Mouse (Mus musculus) G1E (cell line): ENCODE data around the gene Rpap2. TPM values are rescaled to one million over a fixed set of nuclear protein-coding genes. Genes with fewer than 3 reads are reported as not detected.

Experiments
- ATAC-seq: 2 replicates; pipeline ENCODE4 v1.8.0; 2016; ENCODE audit warnings: mild to moderate bottlenecking; ENCODE audit not compliant: insufficient number of reproducible peaks, poor library complexity, low FRiP score, severe bottlenecking; ENCODE audit errors: extremely low read depth
- DNase-seq: peaks from one replicate; pipeline ENCODE4 v3.0.0; 2012; ENCODE audit warnings: low spot score
- H3K27me3 ChIP-seq: 2 replicates; pipeline ENCODE4 v1.6.1; 2012; ENCODE audit warnings: mild to moderate bottlenecking, low read length, inconsistent platforms; ENCODE audit not compliant: insufficient read depth
- H3K36me3 ChIP-seq: replicated peaks from 2 replicates; pipeline ENCODE3; 2012; ENCODE audit warnings: mild to moderate bottlenecking, inconsistent platforms
- H3K4me1 ChIP-seq: 2 replicates; pipeline ENCODE4 v1.6.1; 2012; ENCODE audit warnings: low read depth, low read length, inconsistent platforms, mixed read lengths; ENCODE audit not compliant: insufficient read depth
- H3K4me3 ChIP-seq: 2 replicates; pipeline ENCODE4 v1.5.1; 2012; ENCODE audit warnings: low read depth, mild to moderate bottlenecking, inconsistent platforms, low read length, moderate library complexity, mixed read lengths
- H3K9me3 ChIP-seq: replicated peaks from 2 replicates; pipeline ENCODE4 v1.6.1; 2012; ENCODE audit warnings: inconsistent platforms
- CTCF ChIP-seq: IDR thresholded peaks from 2 replicates; pipeline ENCODE4 v1.5.1; 2012; ENCODE audit warnings: low read depth, low read length, inconsistent platforms, mixed read lengths
- GATA1 ChIP-seq: IDR thresholded peaks from 2 replicates; pipeline ENCODE4 v1.6.1; 2012; ENCODE audit warnings: borderline replicate concordance, low read length, inconsistent platforms, mixed read lengths
- GATA2 ChIP-seq: IDR thresholded peaks from 2 replicates; pipeline ENCODE4 v1.6.1; 2012; ENCODE audit warnings: low read depth, low read length, inconsistent platforms, borderline replicate concordance
- POLR2AphosphoS5 ChIP-seq: IDR thresholded peaks from 2 replicates; pipeline ENCODE4 v1.6.1; 2012; ENCODE audit warnings: low read depth, low read length, inconsistent platforms; ENCODE audit not compliant: insufficient replicate concordance
- TAL1 ChIP-seq: conservative IDR thresholded peaks from 2 replicates; pipeline ENCODE4 v1.6.1; 2012; ENCODE audit warnings: low read depth, low read length, inconsistent platforms, mixed read lengths
- polyA plus RNA-seq: library from polyadenylated mRNA; stranded (reverse); fragments of >175 nt; gene quantifications from 2 replicates; pipeline ENCODE4 v1.2.3, GENCODE M21; 2012
- total RNA-seq, 2 experiments: library from RNA; stranded (forward) in 1 of 2; stranded (reverse) in 1 of 2; fragments of 200-1000 nt in 1 of 2; fragments of >200 nt in 1 of 2; fragmentation: Nextera tagmentation in 1 of 2; gene quantifications; 2 replicates each; pipeline ENCODE4 v1.2.3; 2014 to 2017

The Rpap2 gene
- total RNA-seq (2014; fragmentation: Nextera tagmentation) (29.0 and 42.8 TPM in 2 replicates), total RNA-seq (2017) (29.6 and 35.0 TPM in 2 replicates), polyA plus RNA-seq (1.3 and 4.5 TPM in 2 replicates)

DNA sequence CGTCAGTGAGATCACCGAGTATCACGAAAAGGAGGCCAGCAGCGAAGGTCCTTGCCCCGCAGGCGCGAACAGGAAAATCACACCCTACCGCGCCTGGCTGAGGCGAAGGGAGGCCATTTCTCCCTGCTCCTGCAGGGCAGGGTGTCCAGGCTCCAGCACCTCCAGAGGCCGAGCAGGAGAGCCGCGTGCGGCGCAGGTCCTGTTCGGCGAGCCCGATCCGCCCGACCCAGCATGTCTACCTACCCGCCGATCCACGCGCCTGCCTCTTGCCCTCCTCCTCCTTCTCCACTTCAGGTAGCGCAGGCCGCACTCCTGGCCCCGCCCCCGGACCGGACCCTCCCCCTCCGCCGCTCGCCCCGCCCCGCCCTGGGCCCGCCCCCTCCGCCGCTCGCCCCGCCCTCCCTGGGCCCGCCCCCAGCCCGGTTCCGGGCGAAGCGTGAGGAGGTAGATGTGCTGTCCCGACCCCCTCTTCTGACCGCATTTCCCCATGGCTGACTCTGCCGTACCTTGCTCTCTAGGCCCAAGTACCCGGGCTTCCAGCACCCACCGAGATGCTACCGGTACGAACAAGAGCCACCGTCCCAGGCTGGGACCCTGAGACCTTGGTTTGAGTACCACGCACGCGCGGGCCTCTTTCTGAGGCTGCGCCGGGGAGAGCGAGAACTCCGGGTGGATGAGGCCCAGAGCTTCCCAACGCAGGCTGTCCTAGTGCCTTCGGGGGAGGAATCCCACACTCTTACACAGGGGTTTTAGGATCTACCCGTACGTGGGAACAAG lies at the start of gene Rpap2, which contains the start of gene Glmn:
Gene Rpap2, plus strand, starts transcription at position 73 of the 777 bp plus-strand sequence.
Gene Glmn, minus strand, starts transcription at position 588 of the 777 bp plus-strand sequence.
- no peak for TF ChIP-seq GATA2
- no peak for TF ChIP-seq TAL1
- TF ChIP-seq CTCF = no peak
- TF ChIP-seq GATA1 = no peak
- no peak for TF ChIP-seq POLR2AphosphoS5
- H3K4me3 ChIP-seq = peak within 1 kb of the TSS; percentile 91

DNA sequence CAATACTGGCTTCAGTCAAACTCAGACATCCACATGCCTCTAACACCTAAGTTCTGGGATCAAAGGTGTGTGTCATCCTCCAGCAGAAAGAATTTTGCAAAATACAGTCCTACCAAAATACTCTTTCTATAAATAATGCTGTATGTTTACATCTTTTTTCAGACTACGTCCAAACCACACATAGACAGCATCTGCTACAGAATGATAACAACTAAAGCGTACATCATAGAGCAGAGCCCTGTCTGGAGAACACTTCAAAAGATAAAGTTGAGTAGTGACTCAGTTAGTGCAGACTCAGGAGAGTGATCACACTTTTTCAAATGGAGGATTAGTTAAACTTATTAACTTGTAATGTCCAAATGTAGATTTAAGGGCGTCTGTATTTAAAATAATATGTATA lies 49.2 kb upstream of the Rpap2 start:
- H3K36me3 ChIP-seq = peaks cover 17% of the 10 kb centered on the region
- H3K4me1 ChIP-seq = peaks cover 5% of the 10 kb centered on the region; the same call in 1 of the 2 replicates
- DNase-seq = no peak
- H3K9me3 ChIP-seq = no peaks in the 10 kb centered on the region
- no peak for ATAC-seq
- no peak overlapping the region for H3K4me3 ChIP-seq
- TF ChIP-seq GATA1 = no peak
- no peaks in the 10 kb centered on the region; the same call in 1 of the 2 replicates for H3K27me3 ChIP-seq

More for the DNA sequence above, at the start of gene Rpap2, which contains the start of gene Glmn:
- peak; percentile 77 for DNase-seq
- peak; percentile 89 for ATAC-seq
- Histone ChIP-seq H3K27me3 (no peaks in the 10 kb centered on the region), H3K4me1 (peaks cover 19% of the 10 kb centered on the region), H3K36me3 (peaks cover 32% of the 10 kb centered on the region), H3K9me3 (no peaks in the 10 kb centered on the region)

DNA sequence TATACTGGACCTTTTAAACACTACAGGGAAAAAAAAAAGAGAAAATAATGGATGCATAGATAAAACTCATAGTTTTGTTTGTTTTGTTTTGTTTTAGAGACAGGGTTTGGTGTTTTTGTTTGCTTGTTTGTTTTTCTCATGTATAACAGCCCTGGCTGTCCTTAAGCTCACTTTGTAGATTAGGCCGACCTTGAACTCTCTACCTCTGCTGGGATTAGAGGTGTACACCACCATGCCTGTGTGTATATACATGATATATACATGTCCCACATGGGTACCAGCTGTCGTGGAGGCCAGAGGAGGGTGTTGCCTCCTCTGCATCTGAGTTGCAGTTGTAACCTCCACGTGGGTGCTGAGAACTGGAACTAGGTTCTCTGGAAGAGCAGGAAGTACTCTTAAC lies 48.7 kb upstream of the Rpap2 start:
- ATAC-seq = no peak
- DNase-seq = no peak

DNA sequence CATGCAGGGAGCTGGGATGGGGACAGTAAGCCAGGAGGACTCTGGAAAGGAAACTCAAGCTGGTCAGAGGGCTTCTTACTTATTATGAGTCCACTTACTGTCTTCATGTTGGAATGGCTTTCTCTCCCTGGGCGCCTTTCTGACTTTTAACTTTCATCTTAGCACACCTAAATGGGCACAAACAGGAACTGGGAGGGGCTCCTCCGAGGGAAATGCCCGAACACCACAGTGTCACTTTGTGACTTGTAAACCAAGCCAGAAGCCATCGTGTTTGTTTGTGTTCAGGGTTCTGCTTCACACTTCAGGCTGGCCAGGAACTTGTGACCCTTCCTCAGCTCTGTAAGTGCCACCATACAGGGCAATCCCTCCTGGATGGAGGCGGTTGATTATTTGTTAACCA lies 42.8 kb upstream of the Rpap2 start:
- H3K27me3 ChIP-seq = no peaks in the 10 kb centered on the region
- TF ChIP-seq TAL1 = no peak
- TF ChIP-seq GATA2 = no peak
- no peak for TF ChIP-seq CTCF
- no peak for TF ChIP-seq GATA1
- TF ChIP-seq POLR2AphosphoS5 = no peak
- ATAC-seq = no peak
- no peak for DNase-seq
- peaks cover 27% of the 10 kb centered on the region for H3K36me3 ChIP-seq
- H3K9me3 ChIP-seq = no peaks in the 10 kb centered on the region
- no peak overlapping the region for H3K4me3 ChIP-seq
- H3K4me1 ChIP-seq = no peaks in the 10 kb centered on the region

More for the DNA sequence above, 48.7 kb upstream of the Rpap2 start:
- Histone ChIP-seq H3K36me3 (peaks cover 17% of the 10 kb centered on the region), H3K4me1 (peaks cover 5% of the 10 kb centered on the region; the same call in 1 of the 2 replicates), H3K4me3 (no peak overlapping the region), H3K9me3 (no peaks in the 10 kb centered on the region), H3K27me3 (no peaks in the 10 kb centered on the region)
- TF ChIP-seq GATA2 (no peak), TAL1 (no peak), POLR2AphosphoS5 (no peak), CTCF (no peak), GATA1 (no peak)

DNA sequence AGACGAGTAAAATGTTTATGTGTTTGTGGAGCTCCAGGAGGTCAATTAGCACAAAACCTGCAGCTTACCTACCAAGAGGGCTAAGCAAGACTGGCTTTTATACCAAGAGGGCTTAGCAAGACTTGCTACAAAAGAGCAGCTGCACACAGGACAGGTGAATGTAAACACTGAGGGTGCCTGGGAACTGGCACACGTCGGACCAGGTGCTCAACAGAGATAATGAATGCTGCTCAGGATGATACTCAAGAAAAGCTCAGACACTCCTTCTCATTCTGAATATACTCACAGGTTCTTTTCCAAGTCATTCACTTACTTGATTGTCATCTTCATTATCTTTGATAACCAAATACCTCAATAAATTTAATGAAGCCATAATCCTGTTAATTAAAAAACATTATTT lies 40.2 kb upstream of the Rpap2 start:
- Histone ChIP-seq H3K36me3 (peaks cover 35% of the 10 kb centered on the region), H3K9me3 (no peaks in the 10 kb centered on the region), H3K27me3 (no peaks in the 10 kb centered on the region), H3K4me1 (no peaks in the 10 kb centered on the region), H3K4me3 (no peak overlapping the region)
- TF ChIP-seq GATA1 = no peak
- DNase-seq (no peak), ATAC-seq (no peak)

DNA sequence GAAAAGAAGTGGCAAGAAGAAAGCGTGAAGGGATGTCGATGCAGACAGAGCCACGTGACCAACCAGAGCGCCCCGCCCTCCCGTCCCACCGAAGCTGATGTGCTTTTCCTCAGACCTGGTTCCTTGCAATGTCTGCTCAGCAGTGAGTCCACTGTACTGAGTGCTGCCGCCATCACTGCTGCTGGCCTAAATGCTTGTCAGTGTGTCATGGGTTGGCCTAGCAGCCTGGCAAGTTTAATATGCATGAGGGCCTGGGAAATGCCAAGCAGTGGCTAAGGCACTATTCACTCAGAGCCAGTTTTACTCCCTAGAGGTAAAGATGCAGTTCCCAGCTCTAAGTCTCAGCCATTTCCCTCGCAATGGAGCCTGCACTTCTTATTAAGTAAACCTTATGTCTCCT lies 28.0 kb upstream of the Rpap2 start:
- TF ChIP-seq TAL1 = no peak
- no peak for DNase-seq
- Histone ChIP-seq H3K9me3 (peaks cover 4% of the 10 kb centered on the region; the same call in 1 of the 2 replicates), H3K4me1 (no peaks in the 10 kb centered on the region), H3K4me3 (no peak overlapping the region), H3K36me3 (peaks cover 44% of the 10 kb centered on the region), H3K27me3 (no peaks in the 10 kb centered on the region)
- ATAC-seq = no peak
